Mouse (Mus musculus) CH12.LX (cell line): Measurements from ENCODE around the gene Coro2b. TPM values are rescaled to one million over a fixed set of nuclear protein-coding genes. Genes with fewer than 3 reads are reported as not detected.

Experiments
- DNase-seq: peaks from one replicate; pipeline ENCODE4 v3.0.0-alpha.2; 2013; ENCODE audit errors: extremely low read depth
- H3K27ac ChIP-seq: 2 replicates; pipeline ENCODE4 v1.5.1; 2012; ENCODE audit warnings: low read depth, mild to moderate bottlenecking, control low read depth, moderate library complexity; ENCODE audit not compliant: insufficient read depth
- H3K27me3 ChIP-seq: replicated peaks from 2 replicates; pipeline ENCODE3; 2012; ENCODE audit warnings: inconsistent platforms
- H3K36me3 ChIP-seq, 2 experiments: replicated peaks in 1 of 2; 2 replicates each; pipeline versions ENCODE3 to v1.6.1; 2012; ENCODE audit warnings: inconsistent platforms in 1 of 2, low read length in 1 of 2, mild to moderate bottlenecking in 1 of 2, mixed read lengths in 1 of 2, moderate library complexity in 1 of 2; ENCODE audit not compliant: control insufficient read depth in 1 of 2, insufficient read depth in 1 of 2
- H3K4me1 ChIP-seq, 2 experiments: 2 replicates each; pipeline ENCODE4 v1.6.1; 2012; ENCODE audit warnings: inconsistent platforms in 1 of 2, moderate library complexity in 1 of 2; ENCODE audit not compliant: insufficient read depth in 2 of 2, control insufficient read depth in 1 of 2
- H3K4me2 ChIP-seq: 2 replicates; pipeline ENCODE4 v1.6.1; 2012; ENCODE audit warnings: low read depth, mild to moderate bottlenecking, control low read depth; ENCODE audit not compliant: poor library complexity, insufficient read depth, severe bottlenecking
- H3K4me3 ChIP-seq, 3 experiments: fragments of 150-350 bp in 1 of 3; sonication (generic) in 1 of 3; replicated peaks in 1 of 3; 2 replicates each; pipeline versions ENCODE3 to v1.5.1; 2011 to 2012; ENCODE audit warnings: low read depth in 2 of 3, low read length in 2 of 3, mild to moderate bottlenecking in 2 of 3, moderate library complexity in 2 of 3, control low read depth in 1 of 3, improper control_type of control experiment in 1 of 3, inconsistent platforms in 1 of 3, mixed read lengths in 1 of 3; ENCODE audit not compliant: poor library complexity in 1 of 3
- H3K79me2 ChIP-seq: replicated peaks from 2 replicates; pipeline ENCODE4 v1.6.1; 2012; ENCODE audit warnings: mild to moderate bottlenecking, moderate library complexity; ENCODE audit not compliant: control insufficient read depth, poor library complexity, insufficient read depth, severe bottlenecking; ENCODE audit errors: extremely low read depth
- H3K9ac ChIP-seq: 2 replicates; pipeline ENCODE4 v1.6.1; 2012; ENCODE audit warnings: low read depth, mild to moderate bottlenecking, control low read depth, moderate library complexity; ENCODE audit not compliant: insufficient read depth
- H3K9me3 ChIP-seq: replicated peaks from 2 replicates; pipeline ENCODE3; 2012; ENCODE audit warnings: low read length, inconsistent platforms, mixed read lengths
- CHD2 ChIP-seq: IDR thresholded peaks from 2 replicates; pipeline ENCODE4 v1.6.1; 2011; ENCODE audit warnings: low read length, improper control_type of control experiment
- E2F4 ChIP-seq: IDR thresholded peaks from 2 replicates; pipeline ENCODE4 v1.6.1; 2011; ENCODE audit warnings: low read depth, low read length, improper control_type of control experiment; ENCODE audit not compliant: insufficient replicate concordance
- EP300 ChIP-seq: IDR thresholded peaks from 2 replicates; pipeline ENCODE4 v1.6.1; 2011; ENCODE audit warnings: low read length, improper control_type of control experiment
- ETS1 ChIP-seq: conservative IDR thresholded peaks from 2 replicates; pipeline ENCODE4 v1.6.1; 2012; ENCODE audit warnings: low read depth, mild to moderate bottlenecking, inconsistent platforms, low read length, improper control_type of control experiment, moderate library complexity
- GABPA ChIP-seq: IDR thresholded peaks from 2 replicates; pipeline ENCODE4 v1.6.1; 2012; ENCODE audit warnings: low read depth, low read length, improper control_type of control experiment, inconsistent platforms; ENCODE audit not compliant: insufficient replicate concordance
- IRF4 ChIP-seq: IDR thresholded peaks from 2 replicates; pipeline ENCODE4 v1.6.1; 2014; ENCODE audit warnings: low read depth, mild to moderate bottlenecking, inconsistent platforms, low read length, improper control_type of control experiment
- JUN ChIP-seq: IDR thresholded peaks from 2 replicates; pipeline ENCODE4 v1.6.1; 2011; ENCODE audit warnings: low read depth, mild to moderate bottlenecking, low read length, improper control_type of control experiment, moderate library complexity; ENCODE audit not compliant: insufficient read depth
- MXI1 ChIP-seq: IDR thresholded peaks from 2 replicates; pipeline ENCODE4 v1.6.1; 2011; ENCODE audit warnings: mild to moderate bottlenecking, low read depth, low read length, improper control_type of control experiment
- MYC ChIP-seq: IDR thresholded peaks from 2 replicates; pipeline ENCODE4 v1.6.1; 2011; ENCODE audit warnings: low read depth, mild to moderate bottlenecking, improper control_type of control experiment, low read length
- NELFE ChIP-seq: IDR thresholded peaks from 2 replicates; pipeline ENCODE4 v1.6.1; 2011; ENCODE audit warnings: low read depth, low read length, improper control_type of control experiment
- PAX5 ChIP-seq: IDR thresholded peaks from 2 replicates; pipeline ENCODE4 v1.6.1; 2012; ENCODE audit warnings: low read length, inconsistent platforms, mixed read lengths
- POLR2A ChIP-seq: IDR thresholded peaks from 2 replicates; pipeline ENCODE4 v1.6.1; 2011; ENCODE audit warnings: low read depth, mild to moderate bottlenecking, improper control_type of control experiment, low read length
- POLR2AphosphoS2 ChIP-seq: IDR thresholded peaks from 2 replicates; pipeline ENCODE4 v1.6.1; 2011; ENCODE audit warnings: low read depth, low read length, improper control_type of control experiment
- SIN3A ChIP-seq: IDR thresholded peaks from 2 replicates; pipeline ENCODE4 v1.6.1; 2012; ENCODE audit warnings: low read length, improper control_type of control experiment, inconsistent platforms
- TBP ChIP-seq: conservative IDR thresholded peaks from 2 replicates; pipeline ENCODE4 v1.6.1; 2011; ENCODE audit warnings: low read depth, low read length, improper control_type of control experiment
- TCF12 ChIP-seq: IDR thresholded peaks from 2 replicates; pipeline ENCODE4 v1.6.1; 2014; ENCODE audit warnings: low read depth, mild to moderate bottlenecking, inconsistent platforms, low read length, improper control_type of control experiment
- UBTF ChIP-seq: IDR thresholded peaks from 2 replicates; pipeline ENCODE4 v1.6.1; 2012; ENCODE audit warnings: low read depth, mild to moderate bottlenecking, inconsistent platforms, low read length, improper control_type of control experiment, moderate library complexity
- USF1 ChIP-seq: IDR thresholded peaks from 2 replicates; pipeline ENCODE4 v1.6.1; 2014; ENCODE audit warnings: low read depth, mild to moderate bottlenecking, inconsistent platforms, low read length, improper control_type of control experiment
- USF2 ChIP-seq: conservative IDR thresholded peaks from 2 replicates; pipeline ENCODE4 v1.6.1; 2011; ENCODE audit warnings: low read depth, low read length, improper control_type of control experiment
- ZMIZ1 ChIP-seq: IDR thresholded peaks from 2 replicates; pipeline ENCODE4 v1.6.1; 2012; ENCODE audit warnings: low read depth, mild to moderate bottlenecking, inconsistent platforms, low read length, improper control_type of control experiment
- dilution Hi-C: fragments of 300-500 bp; cut with MboI; formaldehyde crosslinking; loops from 2 replicates; pipeline ENCODE4 v1.14.3; 2020; ENCODE audit warnings: low sequenced_read_pairs; ENCODE audit not compliant: extremely low pct_unique_long_range_greater_than_20kb, extremely low pct_ligation_motif_present
- in situ Hi-C: fragments of 300-500 bp; cut with MboI; formaldehyde crosslinking; loops from 3 replicates; pipeline ENCODE4 v1.14.3; 2019; ENCODE audit warnings: low sequenced_read_pairs, low pct_ligation_motif_present, low pct_unique_long_range_greater_than_20kb, mixed read lengths
- polyA plus RNA-seq: library from polyadenylated mRNA; unstranded; fragments of >175 nt; gene quantifications from 2 replicates; pipeline ENCODE4 v1.2.1, GENCODE M21; 2012; ENCODE audit warnings: low read depth; ENCODE audit not compliant: insufficient read length
- total RNA-seq, 2 experiments: library from RNA; depleted of rRNA; stranded (reverse); fragments of 300-350 nt in 1 of 2; fragments of >200 nt in 1 of 2; gene quantifications; 2 replicates each; pipeline ENCODE4 v1.2.3; 2012 to 2014

Coro2b gene
- total and polyA plus RNA-seq, 3 experiments = 0.77 to 3.2 (median 0.85) TPM

- Histone ChIP-seq H3K27me3 (no peaks in the 10 kb centered on the region), H3K4me1 (peaks cover 0 to 8% of the 10 kb centered on the region in 2 experiments; a peak in 2 of 4 replicates), H3K9me3 (no peaks in the 10 kb centered on the region), H3K4me3 (no peak overlapping the region), H3K9ac (no peak overlapping the region), H3K4me2 (no peak overlapping the region), H3K79me2 (no peaks in the 10 kb centered on the region), H3K27ac (no peak overlapping the region), H3K36me3 (peaks cover 0 to 25% of the 10 kb centered on the region in 2 experiments)
- dilution Hi-C loops = no loop called here
- TF ChIP-seq GABPA = no peak
- TF ChIP-seq MYC = no peak
- TF ChIP-seq CHD2 = no peak
- no peak for TF ChIP-seq MXI1
- TF ChIP-seq POLR2A = no peak
- TF ChIP-seq TCF12 = no peak
- no peak for TF ChIP-seq NELFE
- TF ChIP-seq JUN = no peak
- TF ChIP-seq ETS1 = no peak
- TF ChIP-seq UBTF = no peak
- no peak for TF ChIP-seq TBP
- TF ChIP-seq EP300 = no peak
- TF ChIP-seq ZMIZ1 = no peak
- TF ChIP-seq PAX5 = no peak
- TF ChIP-seq USF2 = no peak
- TF ChIP-seq USF1 = no peak
- DNase-seq = peak; percentile 37
- in situ Hi-C loops = no loop called here
Observed at GRCm38 (mm10) chr9:62427010-62427409, 109.8 kb downstream of the Coro2b start.

DNA sequence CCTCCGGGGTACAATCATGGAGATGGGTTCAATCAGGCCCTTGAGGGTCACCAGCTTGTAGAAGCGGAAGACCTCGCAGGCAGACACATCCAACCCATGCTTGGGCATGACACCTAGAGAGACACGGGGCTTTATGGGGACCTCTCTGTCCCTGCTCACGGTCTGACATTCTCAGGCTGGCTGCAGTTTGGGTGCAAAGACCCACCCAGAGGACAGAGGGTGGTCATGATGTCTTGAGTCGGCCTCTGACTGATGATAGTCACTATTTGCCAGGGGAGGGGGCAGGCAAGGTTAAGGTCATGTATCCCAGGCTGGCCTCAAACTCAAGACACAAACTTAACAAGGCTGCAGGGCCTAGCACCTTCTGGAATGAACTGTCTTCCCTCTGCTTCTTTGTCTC is 110.3 kb downstream of the Coro2b start:
- DNase-seq = no peak
- dilution Hi-C loops (no loop called here), in situ Hi-C loops (no loop called here)
- Histone ChIP-seq H3K4me2 (no peak overlapping the region), H3K79me2 (no peaks in the 10 kb centered on the region), H3K27me3 (no peaks in the 10 kb centered on the region), H3K27ac (no peak overlapping the region), H3K36me3 (peaks cover 0 to 23% of the 10 kb centered on the region in 2 experiments), H3K4me1 (peaks cover 0 to 8% of the 10 kb centered on the region in 2 experiments; a peak in 2 of 4 replicates), H3K9ac (no peak overlapping the region), H3K4me3 (no peak overlapping the region), H3K9me3 (no peaks in the 10 kb centered on the region)
- TF ChIP-seq MYC = no peak
- TF ChIP-seq E2F4 = no peak
- no peak for TF ChIP-seq POLR2AphosphoS2
- no peak for TF ChIP-seq POLR2A
- TF ChIP-seq USF2 = no peak
- no peak for TF ChIP-seq IRF4
- TF ChIP-seq SIN3A = no peak
- TF ChIP-seq JUN = no peak
